Mouse (Mus musculus): ENCODE data around the gene Olfr248. TPM values are rescaled to one million over a fixed set of nuclear protein-coding genes. Genes with fewer than 3 reads are reported as not detected.

Gene Olfr248
- polyA plus RNA-seq, 1 experiment from 2014 or later, result not detected

GRCm38 (mm10) chr1:174428407-174428806 lies 37.6 kb downstream of the Olfr248 start:
- Histone ChIP-seq H3K27ac (ENCODE audit: low read length) (no peak overlapping the region), H3K9me3 (replicated peaks; ENCODE audit: control insufficient read depth, low read length) (no peaks in the 10 kb centered on the region), H3K36me3 (ENCODE audit: control insufficient read depth, insufficient read depth) (no peaks in the 10 kb centered on the region), H3K4me1 (ENCODE audit: control insufficient read depth, insufficient read depth, low read length) (no peaks in the 10 kb centered on the region), H3K4me2 (ENCODE audit: low read depth, low read length) (no peak overlapping the region), H3K4me3 (ENCODE audit: low read length) (no peak overlapping the region), H3K9ac (ENCODE audit: low read length) (no peak overlapping the region), H3K27me3 (ENCODE audit: control insufficient read depth, insufficient read depth, low read length) (no peaks in the 10 kb centered on the region)
- 80% methylated on average over 2 of the region's 2 CpGs for WGBS
- ATAC-seq (replicated peaks; ENCODE audit: extremely low read depth, insufficient read depth, low FRiP score), result no peak

GRCm38 (mm10) chr1:174434121-174434520 lies 43.3 kb downstream of the Olfr248 start:
- H3K36me3 ChIP-seq (ENCODE audit: control insufficient read depth, insufficient read depth), result no peaks in the 10 kb centered on the region
- H3K9ac ChIP-seq (ENCODE audit: low read length), result no peak overlapping the region
- H3K27me3 ChIP-seq (ENCODE audit: control insufficient read depth, insufficient read depth, low read length), result no peaks in the 10 kb centered on the region
- H3K9me3 ChIP-seq (replicated peaks; ENCODE audit: control insufficient read depth, low read length), result no peaks in the 10 kb centered on the region
- no peak overlapping the region for H3K4me2 ChIP-seq (ENCODE audit: low read depth, low read length)
- H3K4me3 ChIP-seq (ENCODE audit: low read length), result no peak overlapping the region
- H3K27ac ChIP-seq (ENCODE audit: low read length), result no peak overlapping the region
- 39% methylated on average over 1 of the region's 1 CpGs for WGBS
- no peak for ATAC-seq (replicated peaks; ENCODE audit: extremely low read depth, insufficient read depth, low FRiP score)
- no peaks in the 10 kb centered on the region for H3K4me1 ChIP-seq (ENCODE audit: control insufficient read depth, insufficient read depth, low read length)

Other genes with a start within 250 kb of the Olfr248 start
- not detected in 2 replicates for gene Olfr420, start 235.4 kb upstream of the Olfr248 start, polyA plus RNA-seq (2015; fragmentation: Nextera tagmentation; extraction: Ambion mirVana)
- gene Spta1, start 218.3 kb upstream of the Olfr248 start, polyA plus RNA-seq (2015; fragmentation: Nextera tagmentation; extraction: Ambion mirVana), result 1.6 and 1.8 TPM in 2 replicates
- gene Olfr419, start 139.0 kb upstream of the Olfr248 start, polyA plus RNA-seq (2015; fragmentation: Nextera tagmentation; extraction: Ambion mirVana), result not detected in 2 replicates
- not detected in 2 replicates for gene Mptx1, start 60.5 kb upstream of the Olfr248 start, polyA plus RNA-seq (2015; fragmentation: Nextera tagmentation; extraction: Ambion mirVana)
- gene Olfr417, start 25.9 kb upstream of the Olfr248 start, polyA plus RNA-seq (2015; fragmentation: Nextera tagmentation; extraction: Ambion mirVana), result not detected in 2 replicates
- not detected in 2 replicates for gene Olfr414, start 33.0 kb downstream of the Olfr248 start, polyA plus RNA-seq (2015; fragmentation: Nextera tagmentation; extraction: Ambion mirVana)
- gene Olfr220, start 51.0 kb downstream of the Olfr248 start, polyA plus RNA-seq (2015; fragmentation: Nextera tagmentation; extraction: Ambion mirVana), result not detected in 2 replicates
- gene Fmn2, start 110.8 kb downstream of the Olfr248 start, polyA plus RNA-seq (2015; fragmentation: Nextera tagmentation; extraction: Ambion mirVana), result 0.17 and 0.25 TPM in 2 replicates

Measured in heart, embryonic 16.5 days (tissue).